Mouse (Mus musculus) kidney, postnatal 14 days (tissue): ENCODE data around the gene Ntrk3.
A peak's percentile ranks its signal among the peaks of the same experiment; 100 is the strongest.

ENCODE experiments used
- DNase-seq: peaks from one replicate; pipeline ENCODE4 v3.0.0; 2022; ENCODE audit warnings: mixed read lengths

Ntrk3 gene

GRCm38 (mm10) chr7:78172267-78172955 is 565.4 kb downstream of the Ntrk3 start:
- peak; percentile 5 for DNase-seq

- DNase-seq = no peak
These were observed 572.3 kb downstream of the Ntrk3 start for GRCm38 (mm10) chr7:78165466-78165865.

GRCm38 (mm10) chr7:78157946-78158345 is 579.9 kb downstream of the Ntrk3 start:
- DNase-seq = peak; percentile 47

DNA sequence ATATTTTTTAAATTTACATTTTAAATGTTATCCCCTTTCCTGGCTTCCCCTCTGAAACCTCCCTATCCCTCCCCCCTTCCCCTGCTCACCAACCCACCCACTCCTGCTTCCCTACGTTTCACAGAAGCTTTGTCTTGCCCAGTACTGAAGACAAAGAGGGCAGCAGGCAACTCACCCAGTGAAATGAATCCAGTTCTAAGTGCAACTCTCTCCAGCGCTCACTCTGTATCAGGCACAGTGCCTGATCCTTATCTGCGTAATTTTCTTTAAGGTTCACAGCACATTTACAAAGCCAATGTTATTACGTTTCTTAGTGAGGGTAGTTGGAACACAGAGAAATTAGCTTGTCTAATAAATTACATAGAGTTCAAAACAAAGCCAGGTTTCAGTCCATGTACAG is 592.6 kb downstream of the Ntrk3 start:
- no peak for DNase-seq

GRCm38 (mm10) chr7:78144849-78145248 is 593.0 kb downstream of the Ntrk3 start:
- DNase-seq = no peak

- DNase-seq = peak; percentile 2
These were observed 607.8 kb downstream of the Ntrk3 start for GRCm38 (mm10) chr7:78129966-78130365.
